Mouse (Mus musculus): ENCODE measurements around the gene Piezo1.

DNA sequence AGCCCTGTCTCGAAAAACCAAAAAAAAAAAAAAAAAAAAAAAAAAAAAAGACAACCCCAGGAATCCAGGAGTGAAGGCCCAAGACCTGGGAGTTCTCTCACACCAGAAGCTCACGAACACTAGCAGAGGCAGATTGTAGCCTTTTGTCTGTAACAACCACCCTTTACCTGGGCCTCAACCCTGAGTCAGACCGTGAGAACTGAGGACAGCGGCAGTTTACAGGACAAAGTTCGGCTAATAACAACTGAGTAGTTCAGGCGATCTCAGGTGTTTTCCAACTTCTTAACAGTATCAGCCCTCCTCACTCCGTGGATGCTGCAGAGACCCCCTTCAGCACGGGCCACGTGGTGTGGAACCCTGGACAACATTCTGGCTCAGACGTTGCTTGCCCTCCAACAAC, 35.6 kb upstream of the Piezo1 start:
- TF ChIP-seq CTCF (IDR thresholded peaks at IDR 0.05) = no peak
- no peak for TF ChIP-seq POLR2A (IDR thresholded peaks at IDR 0.05; ENCODE audit: insufficient read depth, low read depth, low read length)
- TF ChIP-seq EP300 (IDR thresholded peaks at IDR 0.05; ENCODE audit: insufficient read depth, low read depth, low read length) = no peak
